Comparison of ENCODE assay signal across 16 mouse cellular contexts in genomic region chr11:86614607-86615006, GRCm38 (mm10).
A peak's percentile ranks its signal among the peaks of the same experiment; 100 is the strongest.
DNase-seq lines count a peak whose midpoint lies in the region; ATAC-seq and TF ChIP-seq lines count a peak whose summit lies in the region.
"Had no signal": no experiment of that assay in that cellular context is flagged by ENCODE, and none has a peak within 500 bp of the region (broad histone marks: within the 10 kb centered on the region; RNA-seq: fewer than 3 reads in every experiment).

No protein-coding gene starts in this region.

- WGBS in lung, postnatal 0 days: 83% methylated on average over 5 of the region's 5 CpGs
- WGBS in lung, adult 2 months: 88% methylated on average over 5 of the region's 5 CpGs
- WGBS in bone marrow, adult 2 months: 54% methylated on average over 5 of the region's 5 CpGs
- WGBS in intestine, postnatal 0 days: 64% methylated on average over 5 of the region's 5 CpGs
- WGBS in liver, postnatal 0 days (ENCODE audit: insufficient replicate concordance): 66% methylated on average over 5 of the region's 5 CpGs

- no peaks in the 10 kb centered on the region for H3K27me3 ChIP-seq in lung, postnatal 0 days (replicated peaks; ENCODE audit: insufficient read depth, low read length)
- no peaks in the 10 kb centered on the region for H3K27me3 ChIP-seq in intestine, postnatal 0 days (replicated peaks; ENCODE audit: control insufficient read depth, insufficient read depth, low read length)
- H3K27me3 ChIP-seq in liver, postnatal 0 days (ENCODE audit: insufficient read depth, low read length): no peaks in the 10 kb centered on the region
- H3K27me3 ChIP-seq: hindbrain, embryonic 15.5 days had no signal

- H3K36me3 ChIP-seq in lung, postnatal 0 days (ENCODE audit: insufficient read depth, low read length): no peaks in the 10 kb centered on the region
- peaks cover 10% of the 10 kb centered on the region; the same call in 1 of the 2 replicates for H3K36me3 ChIP-seq in intestine, postnatal 0 days (ENCODE audit: control insufficient read depth, insufficient read depth)
- H3K36me3 ChIP-seq in liver, postnatal 0 days (replicated peaks; ENCODE audit: insufficient read depth, low read length): peaks cover 8% of the 10 kb centered on the region; the same call in 1 of the 2 replicates
- H3K36me3 ChIP-seq: hindbrain, embryonic 15.5 days had no signal

- TF ChIP-seq CTCF in lung, postnatal 0 days (IDR thresholded peaks at IDR 0.05): no peak
- TF ChIP-seq CTCF in lung, adult 2 months (IDR thresholded peaks at IDR 0.05; ENCODE audit: insufficient read depth, low read length): no peak
- no peak for TF ChIP-seq CTCF in bone marrow, adult 2 months (IDR thresholded peaks at IDR 0.05; ENCODE audit: control insufficient read depth, insufficient read depth, low read length)
- no peak for TF ChIP-seq CTCF in intestine, postnatal 0 days (IDR thresholded peaks at IDR 0.05; ENCODE audit: low read depth)
- TF ChIP-seq CTCF in liver, postnatal 0 days (IDR thresholded peaks at IDR 0.05; ENCODE audit: low read depth): no peak

- no peak for TF ChIP-seq POLR2A in lung, adult 2 months (IDR thresholded peaks at IDR 0.05; ENCODE audit: borderline replicate concordance, extremely low read depth, low read depth, low read length)
- no peak for TF ChIP-seq POLR2A in bone marrow, adult 2 months (IDR thresholded peaks at IDR 0.05; ENCODE audit: borderline replicate concordance, control insufficient read depth, low read depth, low read length)

- no peak overlapping the region for H3K4me3 ChIP-seq in lung, postnatal 0 days (ENCODE audit: low read depth, low read length)
- H3K4me3 ChIP-seq in lung, adult 2 months (replicated peaks; ENCODE audit: extremely low read depth, low read depth, low read length): no peak overlapping the region
- H3K4me3 ChIP-seq in bone marrow, adult 2 months (replicated peaks; ENCODE audit: control insufficient read depth, low read depth, low read length): no peak overlapping the region
- no peak overlapping the region for H3K4me3 ChIP-seq in intestine, postnatal 0 days (ENCODE audit: low read depth, low read length)
- no peak overlapping the region for H3K4me3 ChIP-seq in liver, postnatal 0 days (ENCODE audit: low read depth, low read length)
- H3K4me3 ChIP-seq: hindbrain, embryonic 15.5 days had no signal

- H3K4me1 ChIP-seq in lung, postnatal 0 days (ENCODE audit: insufficient read depth, low read depth, low read length): no peaks in the 10 kb centered on the region
- H3K4me1 ChIP-seq in lung, adult 2 months (ENCODE audit: control insufficient read depth, insufficient read depth, low read length): peaks cover 2% of the 10 kb centered on the region
- peaks cover 1% of the 10 kb centered on the region for H3K4me1 ChIP-seq in bone marrow, adult 2 months (ENCODE audit: control insufficient read depth, insufficient read depth, low read length)
- no peaks in the 10 kb centered on the region; the same call in 1 of the 2 replicates for H3K4me1 ChIP-seq in intestine, postnatal 0 days (replicated peaks; ENCODE audit: control insufficient read depth, insufficient read depth, low read length)
- peaks cover 24% of the 10 kb centered on the region for H3K4me1 ChIP-seq in liver, postnatal 0 days (ENCODE audit: insufficient read depth)
- H3K4me1 ChIP-seq: hindbrain, embryonic 15.5 days had no signal

- H3K9me3 ChIP-seq in lung, postnatal 0 days (ENCODE audit: low read length): no peaks in the 10 kb centered on the region
- H3K9me3 ChIP-seq in intestine, postnatal 0 days (ENCODE audit: control insufficient read depth): no peaks in the 10 kb centered on the region
- no peaks in the 10 kb centered on the region for H3K9me3 ChIP-seq in liver, postnatal 0 days (ENCODE audit: low read length)
- H3K9me3 ChIP-seq: hindbrain, embryonic 15.5 days had no signal

- no peak for ATAC-seq in lung, postnatal 0 days
- ATAC-seq in intestine, postnatal 0 days: no peak
- no peak for ATAC-seq in liver, postnatal 0 days
- ATAC-seq: forebrain, embryonic 16.5 days had no signal

- no peak overlapping the region for H3K4me2 ChIP-seq in lung, postnatal 0 days (replicated peaks; ENCODE audit: low read depth, low read length)
- no peak overlapping the region for H3K4me2 ChIP-seq in intestine, postnatal 0 days (replicated peaks; ENCODE audit: low read depth)
- H3K4me2 ChIP-seq in liver, postnatal 0 days (ENCODE audit: low read depth, low read length): peak overlapping the region; percentile 61
- H3K4me2 ChIP-seq: hindbrain, embryonic 15.5 days had no signal

- H3K27ac ChIP-seq in lung, postnatal 0 days (ENCODE audit: low read length): peak overlapping the region; percentile 71
- H3K27ac ChIP-seq in bone marrow, adult 2 months (ENCODE audit: control insufficient read depth, insufficient read depth, low read depth, low read length, poor library complexity): peak overlapping the region; percentile 71; the same call in 1 of the 2 replicates
- 0 out of 2 replicates have a peak overlapping the region, but pooled peaks have one; percentile 4 for H3K27ac ChIP-seq in intestine, postnatal 0 days (ENCODE audit: low read depth, low read length)
- H3K27ac ChIP-seq in liver, postnatal 0 days (ENCODE audit: low read depth): peak overlapping the region; percentile 88
- H3K27ac ChIP-seq: hindbrain, embryonic 15.5 days; kidney, postnatal 0 days had no signal

- no peak for TF ChIP-seq EP300 in lung, postnatal 0 days (IDR thresholded peaks at IDR 0.05)
- TF ChIP-seq EP300 in liver, postnatal 0 days (IDR thresholded peaks at IDR 0.05; ENCODE audit: low read depth): no peak

- no peak for DNase-seq in lung, postnatal 0 days (ENCODE audit: low spot score)
- no peak for DNase-seq in lung, adult 2 months
- no peak for DNase-seq in liver, postnatal 0 days
- no peak for DNase-seq in ovary, postnatal 14 days (ENCODE audit: low spot score)
- DNase-seq in adrenal gland, postnatal 14 days: no peak
- DNase-seq: cerebellum, adult 9-10 months; heart, postnatal 4 days; kidney, adult 11 months; lung, postnatal 14 days; retina, postnatal 1 day; thymus, postnatal 4 days had no signal

- H3K9ac ChIP-seq in lung, postnatal 0 days (replicated peaks; ENCODE audit: low read depth): no peak overlapping the region
- no peak overlapping the region; the same call in 1 of the 2 replicates for H3K9ac ChIP-seq in intestine, postnatal 0 days (ENCODE audit: low read depth, low read length)
- H3K9ac ChIP-seq in liver, postnatal 0 days (replicated peaks): peak overlapping the region; percentile 57
- H3K9ac ChIP-seq: hindbrain, embryonic 15.5 days had no signal

Comparison
In these comparisons a context has a peak if more than half of its experiments do, and no peak if none do; other contexts are left out.
1. H3K27ac ChIP-seq: peak in every context shown above with its lines; median percentile 88 in liver, postnatal 0 days; 71 in lung, postnatal 0 days; 71 in bone marrow, adult 2 months; 4 in intestine, postnatal 0 days.